Mouse (Mus musculus) lung, postnatal 4 days (tissue): ENCODE measurements at regions not wholly inside any gene's neighbourhood (a gene's known extent, or its start where the extent isn't known, plus 50 kb on each side); places are given as distances from the start of the nearest gene placed in this dataset.

ENCODE experiments used
- DNase-seq, 2 experiments: peaks; one replicate each; pipeline ENCODE4 v3.0.0; 2021

DNA sequence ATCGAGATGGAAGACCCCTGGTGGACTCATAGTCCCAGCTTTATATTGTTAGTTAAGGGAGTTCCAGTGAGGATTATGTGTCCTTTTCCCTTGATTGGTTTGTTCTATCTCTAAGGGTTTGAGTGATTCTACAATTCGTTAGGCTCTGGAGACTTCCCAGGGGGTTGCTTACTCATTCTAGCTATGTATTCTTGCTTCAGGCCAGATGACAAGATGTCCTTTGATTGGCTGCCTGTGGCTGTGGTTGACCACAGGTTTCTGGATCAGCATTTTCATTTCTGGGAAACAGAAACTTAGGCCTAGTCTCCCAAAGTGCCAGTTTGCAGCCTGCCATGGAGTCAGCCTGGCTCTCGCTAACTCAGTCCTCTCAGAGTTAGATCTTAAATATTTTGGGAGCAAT is 119.3 kb upstream of the H2al1n start:
- no peak for DNase-seq

DNA sequence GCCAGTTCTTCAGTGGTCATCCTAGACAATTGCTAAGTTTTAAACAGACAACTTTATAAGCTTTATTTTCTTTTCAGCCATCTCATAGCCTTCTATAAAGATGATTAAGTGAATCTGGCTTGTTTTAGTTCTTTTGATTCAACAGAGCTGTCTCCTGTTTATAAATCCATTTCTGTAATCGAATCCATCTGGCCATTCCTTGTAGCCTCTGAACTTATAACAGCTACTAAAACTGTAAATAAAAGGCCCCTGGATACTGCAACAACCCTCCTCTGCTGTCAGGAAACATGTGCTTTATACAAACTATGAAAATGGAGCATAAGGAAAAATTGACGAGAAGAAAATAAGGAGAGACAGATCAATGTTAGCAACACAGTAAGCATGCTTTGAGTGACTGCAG is 77.4 kb upstream of the H2al1n start:
- DNase-seq, result no peak

DNA sequence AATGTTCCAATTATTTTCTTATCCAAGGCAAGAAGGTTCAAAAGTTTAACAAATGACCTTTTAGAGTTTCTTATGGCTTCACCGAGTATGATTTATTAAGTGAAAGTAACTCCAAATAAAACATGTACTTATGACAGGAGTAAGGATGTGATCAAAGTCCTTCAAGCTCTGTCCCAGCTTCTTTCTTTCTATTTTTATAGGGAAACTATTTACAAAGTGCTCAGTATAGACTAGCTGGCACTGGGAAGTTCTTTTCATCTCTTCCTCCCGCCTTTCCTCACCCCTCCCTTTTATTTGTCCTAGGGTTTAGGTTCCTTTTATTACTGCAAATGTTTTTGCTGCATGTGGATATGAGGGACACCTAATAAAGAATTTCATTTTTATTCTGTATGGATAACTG is 76.3 kb upstream of the H2al1n start:
- DNase-seq, result no peak

DNA sequence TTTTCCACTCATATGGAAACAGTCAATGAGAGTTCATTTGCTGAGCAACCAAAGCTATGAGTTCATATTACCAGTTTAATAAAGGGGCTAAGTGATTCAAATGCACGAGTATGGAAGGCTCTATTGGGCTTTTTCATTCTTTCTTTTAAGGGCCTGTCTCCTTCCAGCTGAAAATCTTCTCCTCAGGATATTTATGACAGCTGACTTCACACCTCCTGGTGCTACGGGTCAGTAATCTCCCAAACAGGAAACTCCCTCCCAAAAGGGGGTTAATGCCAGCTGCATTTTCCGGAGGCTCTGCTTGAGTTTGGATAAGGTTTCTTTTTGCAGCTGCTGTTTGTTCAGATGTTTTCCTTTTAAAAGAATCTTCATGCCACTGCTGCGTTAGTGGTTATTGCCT is 72.5 kb upstream of the H2al1n start:
- DNase-seq, result peak; percentile 7 to 19
